Mouse (Mus musculus) bone marrow macrophage, adult 2 months (primary cell): Measurements from ENCODE around the gene Zfp986.
"Not testable (repeated sequence)": the region's sequence is repeated elsewhere in the genome, so short reads cannot be mapped to it uniquely, and the experiment has no call there.

Experiments used
- CTCF ChIP-seq: IDR thresholded peaks from 2 replicates; pipeline ENCODE4 v1.5.1; 2012; ENCODE audit warnings: low read depth, mild to moderate bottlenecking, low read length, moderate library complexity
- POLR2A ChIP-seq: IDR thresholded peaks from 2 replicates; pipeline ENCODE4 v1.6.1; 2012; ENCODE audit warnings: mild to moderate bottlenecking, low read depth, low read length, borderline replicate concordance

GRCm38 (mm10) chr4:145836863-145837440 lies 31.6 kb upstream of the Zfp986 start:
- TF ChIP-seq CTCF, POLR2A: not testable (repeated sequence)
